Mouse (Mus musculus) hindbrain, embryonic 11.5 days (tissue): Measurements from ENCODE around the gene Abhd4. TPM values are rescaled to one million over a fixed set of nuclear protein-coding genes. Genes with fewer than 3 reads are reported as not detected.

Experiments used
- ATAC-seq: fragments of 200-750 bp; cut with Nextera tagmentation; 2 replicates; pipeline ENCODE4 v1.8.0; 2017; ENCODE audit warnings: mild to moderate bottlenecking, moderate TSS enrichment, moderate library complexity; ENCODE audit not compliant: low FRiP score
- DNase-seq: peaks from one replicate; pipeline ENCODE4 v3.0.0-alpha.2; 2015; ENCODE audit warnings: low spot score
- H3K27ac ChIP-seq: fragments of 300-500 bp; sonication (generic); 2 replicates; pipeline ENCODE4 v1.5.1; 2014; ENCODE audit warnings: mild to moderate bottlenecking, low read depth, low read length
- H3K27me3 ChIP-seq: fragments of 300-500 bp; sonication (generic); 2 replicates; pipeline ENCODE4 v1.6.1; 2014; ENCODE audit warnings: mild to moderate bottlenecking, low read length, moderate library complexity, mixed read lengths; ENCODE audit not compliant: control insufficient read depth, insufficient read depth
- H3K36me3 ChIP-seq: fragments of 300-500 bp; sonication (generic); 2 replicates; pipeline ENCODE4 v1.6.1; 2014; ENCODE audit warnings: mild to moderate bottlenecking, low read length, moderate library complexity, mixed read lengths; ENCODE audit not compliant: control insufficient read depth, insufficient read depth
- H3K4me1 ChIP-seq: fragments of 300-500 bp; sonication (generic); replicated peaks from 2 replicates; pipeline ENCODE4 v1.6.1; 2014; ENCODE audit warnings: low read length, mixed read lengths; ENCODE audit not compliant: control insufficient read depth, insufficient read depth
- H3K4me2 ChIP-seq: fragments of 300-500 bp; sonication (generic); replicated peaks from 2 replicates; pipeline ENCODE4 v1.6.1; 2014; ENCODE audit warnings: mild to moderate bottlenecking, low read depth, low read length
- H3K4me3 ChIP-seq: fragments of 300-500 bp; sonication (generic); 2 replicates; pipeline ENCODE4 v1.5.1; 2014; ENCODE audit warnings: low read depth, low read length
- H3K9ac ChIP-seq: fragments of 300-500 bp; sonication (generic); 2 replicates; pipeline ENCODE4 v1.6.1; 2014; ENCODE audit warnings: low read depth, low read length
- H3K9me3 ChIP-seq: fragments of 300-500 bp; sonication (generic); 2 replicates; pipeline ENCODE4 v1.6.1; 2016; ENCODE audit warnings: low read length; ENCODE audit not compliant: control insufficient read depth
- WGBS: fragments of 180-500 bp; shearing (Covaris S2); extraction: QIAGEN DNeasy Blood & Tissue Kit; methylation state at CpG from one replicate; pipeline ENCODE4 v1.1.7; 2014; 5-methylcytosine and 5-hydroxymethylcytosine counted together
- polyA plus RNA-seq: library from polyadenylated mRNA; unstranded; fragments of >200 nt; fragmentation: Nextera tagmentation; extraction: Ambion mirVana; gene quantifications from 2 replicates; pipeline ENCODE4 v1.2.1, GENCODE M21; 2014

Gene Abhd4
- polyA plus RNA-seq, 1 experiment from 2014 or later = 44.0 TPM

DNA sequence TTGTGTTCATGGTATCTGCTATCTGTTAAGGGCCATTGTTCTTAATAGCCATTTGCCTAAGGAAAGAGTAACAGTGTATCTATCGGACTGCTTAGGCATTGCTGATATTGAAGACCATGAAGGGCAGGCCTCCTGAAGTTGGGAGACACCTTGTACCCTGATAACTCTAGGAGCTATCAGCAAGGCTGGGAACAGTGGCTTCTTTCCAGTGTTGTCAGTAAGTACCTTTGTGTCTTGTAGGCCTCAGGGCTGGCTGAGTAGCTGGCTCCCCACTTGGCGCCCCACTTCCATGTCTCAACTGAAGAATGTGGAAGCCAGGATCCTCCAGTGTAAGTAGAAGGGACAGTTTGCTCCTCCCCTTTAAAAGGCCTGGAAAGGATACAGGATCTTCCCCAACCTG lies 7.4 kb downstream of the Abhd4 start:
- H3K27me3 ChIP-seq = no peaks in the 10 kb centered on the region
- H3K4me3 ChIP-seq = no peak overlapping the region
- no peak overlapping the region for H3K9ac ChIP-seq
- H3K4me2 ChIP-seq = no peak overlapping the region
- no peaks in the 10 kb centered on the region for H3K36me3 ChIP-seq
- DNase-seq = no peak
- H3K9me3 ChIP-seq = no peaks in the 10 kb centered on the region
- WGBS = 96% methylated on average over 2 of the region's 2 CpGs
- ATAC-seq = no peak
- no peaks in the 10 kb centered on the region for H3K4me1 ChIP-seq
- H3K27ac ChIP-seq = no peak overlapping the region

- DNase-seq = no peak
Measured at GRCm38 (mm10) chr14:54262622-54263021, 8.6 kb downstream of the Abhd4 start.

DNA sequence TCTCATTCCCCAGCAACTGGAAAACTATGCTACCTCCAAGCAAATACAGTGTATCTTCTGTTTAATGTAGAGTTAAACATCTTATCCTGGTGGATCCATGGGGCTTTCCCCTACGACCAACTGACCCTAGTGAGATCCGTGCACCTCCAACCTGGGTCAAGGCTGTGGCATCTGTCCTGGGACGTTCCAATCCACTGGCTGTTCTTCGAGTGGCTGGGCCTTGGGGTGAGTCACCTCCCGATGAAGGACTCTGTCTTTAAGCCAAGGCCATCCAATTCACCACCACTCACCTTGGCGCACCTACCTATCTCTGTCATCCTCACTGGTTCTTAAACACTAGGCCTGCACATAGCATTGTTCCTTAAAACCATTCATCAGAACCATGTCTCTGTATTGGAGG lies 9.1 kb downstream of the Abhd4 start:
- no peak for DNase-seq
- Histone ChIP-seq H3K27ac (no peak overlapping the region), H3K36me3 (no peaks in the 10 kb centered on the region), H3K4me3 (no peak overlapping the region), H3K27me3 (no peaks in the 10 kb centered on the region), H3K4me2 (no peak overlapping the region), H3K9me3 (no peaks in the 10 kb centered on the region), H3K4me1 (no peaks in the 10 kb centered on the region), H3K9ac (no peak overlapping the region)
- ATAC-seq = no peak
- WGBS = 94% methylated on average over 6 of the region's 6 CpGs

More at GRCm38 (mm10) chr14:54262622-54263021, 8.6 kb downstream of the Abhd4 start:
- Histone ChIP-seq H3K4me2 (no peak overlapping the region), H3K27ac (no peak overlapping the region), H3K36me3 (no peaks in the 10 kb centered on the region), H3K9me3 (no peaks in the 10 kb centered on the region), H3K9ac (no peak overlapping the region), H3K4me3 (no peak overlapping the region), H3K27me3 (no peaks in the 10 kb centered on the region), H3K4me1 (no peaks in the 10 kb centered on the region)
- 95% methylated on average over 8 of the region's 8 CpGs for WGBS
- no peak for ATAC-seq

DNA sequence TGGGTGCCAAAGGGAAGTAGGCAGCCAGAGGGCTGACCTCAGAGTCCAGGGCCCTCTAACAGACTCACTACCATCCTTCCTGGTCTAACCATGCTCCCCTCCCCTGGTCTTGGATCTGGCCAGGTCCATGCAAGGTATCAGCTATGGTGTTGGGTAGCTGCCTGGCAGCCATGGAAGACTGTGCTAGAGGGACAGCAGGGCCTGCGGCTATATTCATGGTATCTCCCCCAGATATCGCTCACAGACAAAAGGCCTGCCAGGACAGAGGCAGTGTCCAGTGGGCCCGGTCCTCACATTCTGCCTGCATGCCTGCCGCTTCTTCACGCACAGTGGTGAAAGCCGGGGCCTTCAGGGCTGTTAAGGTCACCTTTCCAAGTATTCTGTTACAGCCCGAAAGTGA lies 10.2 kb downstream of the Abhd4 start:
- DNase-seq = no peak
- H3K27ac ChIP-seq = no peak overlapping the region
- no peaks in the 10 kb centered on the region for H3K9me3 ChIP-seq
- H3K27me3 ChIP-seq = no peaks in the 10 kb centered on the region
- no peaks in the 10 kb centered on the region for H3K4me1 ChIP-seq
- H3K36me3 ChIP-seq = no peaks in the 10 kb centered on the region
- H3K9ac ChIP-seq = no peak overlapping the region
- H3K4me3 ChIP-seq = no peak overlapping the region
- ATAC-seq = no peak
- 89% methylated on average over 7 of the region's 7 CpGs for whole genome bisulfite sequencing
- no peak overlapping the region for H3K4me2 ChIP-seq

GRCm38 (mm10) chr14:54265093-54265492 lies 11.1 kb downstream of the Abhd4 start:
- 42% methylated on average over 10 of the region's 10 CpGs for WGBS
- no peak overlapping the region for H3K4me3 ChIP-seq
- no peaks in the 10 kb centered on the region for H3K27me3 ChIP-seq
- no peaks in the 10 kb centered on the region for H3K9me3 ChIP-seq
- H3K9ac ChIP-seq = no peak overlapping the region
- H3K4me1 ChIP-seq = no peaks in the 10 kb centered on the region
- no peak overlapping the region for H3K4me2 ChIP-seq
- DNase-seq = no peak
- no peaks in the 10 kb centered on the region for H3K36me3 ChIP-seq
- H3K27ac ChIP-seq = no peak overlapping the region
- no peak for ATAC-seq

DNA sequence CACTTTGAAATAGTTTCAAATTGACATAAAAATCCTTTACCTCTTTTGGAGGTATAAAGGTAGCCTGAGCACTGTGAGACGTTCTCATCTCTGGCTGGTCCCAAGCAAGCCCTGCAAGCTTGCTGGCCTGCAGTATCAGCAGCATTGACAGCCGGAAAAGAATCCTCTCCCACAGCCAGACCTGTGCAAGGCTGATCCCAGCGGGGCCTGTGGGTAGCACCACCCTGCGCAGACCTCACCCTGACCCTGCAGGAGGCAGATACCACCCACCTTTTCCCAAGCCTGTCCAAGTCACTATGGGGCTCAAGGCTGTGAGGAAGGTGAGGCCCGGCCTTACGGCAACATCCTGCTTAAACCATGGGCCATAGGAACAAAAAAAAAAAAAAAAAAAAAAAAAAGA lies 12.0 kb downstream of the Abhd4 start:
- H3K4me1 ChIP-seq = no peaks in the 10 kb centered on the region
- H3K4me3 ChIP-seq = no peak overlapping the region
- no peak for DNase-seq
- WGBS = 75% methylated on average over 6 of the region's 6 CpGs
- no peak overlapping the region for H3K9ac ChIP-seq
- no peaks in the 10 kb centered on the region for H3K36me3 ChIP-seq
- ATAC-seq = no peak
- H3K9me3 ChIP-seq = no peaks in the 10 kb centered on the region
- no peak overlapping the region for H3K4me2 ChIP-seq
- no peak overlapping the region for H3K27ac ChIP-seq
- H3K27me3 ChIP-seq = no peaks in the 10 kb centered on the region

GRCm38 (mm10) chr14:54267966-54268365 lies 14.0 kb downstream of the Abhd4 start:
- H3K27me3 ChIP-seq = no peaks in the 10 kb centered on the region
- H3K9me3 ChIP-seq = no peaks in the 10 kb centered on the region
- no peak overlapping the region for H3K27ac ChIP-seq
- H3K4me1 ChIP-seq = no peaks in the 10 kb centered on the region
- no peak overlapping the region for H3K4me3 ChIP-seq
- H3K36me3 ChIP-seq = no peaks in the 10 kb centered on the region
- ATAC-seq = no peak
- no peak for DNase-seq
- H3K9ac ChIP-seq = no peak overlapping the region
- no peak overlapping the region for H3K4me2 ChIP-seq
- WGBS = 92% methylated on average over 10 of the region's 10 CpGs

GRCm38 (mm10) chr14:54269566-54269965 lies 15.6 kb downstream of the Abhd4 start:
- Histone ChIP-seq H3K36me3 (no peaks in the 10 kb centered on the region), H3K27ac (no peak overlapping the region), H3K9ac (no peak overlapping the region), H3K9me3 (no peaks in the 10 kb centered on the region), H3K4me2 (no peak overlapping the region), H3K4me1 (no peaks in the 10 kb centered on the region), H3K27me3 (no peaks in the 10 kb centered on the region), H3K4me3 (no peak overlapping the region)
- 93% methylated on average over 3 of the region's 3 CpGs for WGBS
- ATAC-seq = no peak
- no peak for DNase-seq

GRCm38 (mm10) chr14:54270413-54270812 lies 16.4 kb downstream of the Abhd4 start:
- H3K4me1 ChIP-seq = no peaks in the 10 kb centered on the region
- ATAC-seq (no peak), DNase-seq (no peak)
- H3K4me2 ChIP-seq = no peak overlapping the region
- WGBS = 93% methylated on average over 3 of the region's 3 CpGs
- H3K36me3 ChIP-seq = no peaks in the 10 kb centered on the region
- no peaks in the 10 kb centered on the region for H3K27me3 ChIP-seq
- H3K9ac ChIP-seq = no peak overlapping the region
- H3K4me3 ChIP-seq = no peak overlapping the region
- H3K9me3 ChIP-seq = no peaks in the 10 kb centered on the region
- no peak overlapping the region for H3K27ac ChIP-seq
